Mouse (Mus musculus) E14TG2a.4 (cell line): ENCODE data around the gene Taok3.

Experiments
- CTCF ChIP-seq: conservative IDR thresholded peaks from 2 replicates; pipeline ENCODE4 v1.5.1; 2014; ENCODE audit warnings: low read length
- NANOG ChIP-seq: IDR thresholded peaks from 2 replicates; pipeline ENCODE4 v1.6.1; 2014; ENCODE audit warnings: borderline replicate concordance, low read length, mixed read lengths
- POU5F1 ChIP-seq: IDR thresholded peaks from 2 replicates; pipeline ENCODE4 v1.6.1; 2014; ENCODE audit warnings: low read length, borderline replicate concordance

- TF ChIP-seq CTCF (no peak), NANOG (no peak), POU5F1 (no peak)
Observed at GRCm38 (mm10) chr5:117111774-117112112, 8.2 kb upstream of the Taok3 start.
